Mouse (Mus musculus): ENCODE data around the gene Amigo1.

The Amigo1 gene

DNA sequence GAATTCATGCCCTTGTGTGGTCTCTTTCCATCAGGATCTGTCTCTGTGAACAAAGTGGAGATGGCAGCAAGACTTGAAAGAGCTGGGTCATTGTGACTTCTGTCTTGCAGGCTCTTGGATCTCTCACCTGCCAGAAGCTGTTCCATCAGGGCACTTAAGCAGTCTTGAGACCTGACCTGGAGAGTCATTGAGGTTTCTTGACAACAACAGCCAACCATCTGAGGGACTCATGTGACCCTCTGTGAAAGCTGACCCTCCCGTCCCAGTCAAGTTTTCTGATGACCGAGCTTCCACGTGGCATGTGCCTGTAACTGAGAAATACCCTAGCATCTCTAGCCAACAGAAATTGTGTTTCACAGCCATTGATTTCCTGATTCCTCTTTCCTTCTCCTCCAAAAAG, 1.4 kb upstream of the Amigo1 start:
- no peak for DNase-seq

DNA sequence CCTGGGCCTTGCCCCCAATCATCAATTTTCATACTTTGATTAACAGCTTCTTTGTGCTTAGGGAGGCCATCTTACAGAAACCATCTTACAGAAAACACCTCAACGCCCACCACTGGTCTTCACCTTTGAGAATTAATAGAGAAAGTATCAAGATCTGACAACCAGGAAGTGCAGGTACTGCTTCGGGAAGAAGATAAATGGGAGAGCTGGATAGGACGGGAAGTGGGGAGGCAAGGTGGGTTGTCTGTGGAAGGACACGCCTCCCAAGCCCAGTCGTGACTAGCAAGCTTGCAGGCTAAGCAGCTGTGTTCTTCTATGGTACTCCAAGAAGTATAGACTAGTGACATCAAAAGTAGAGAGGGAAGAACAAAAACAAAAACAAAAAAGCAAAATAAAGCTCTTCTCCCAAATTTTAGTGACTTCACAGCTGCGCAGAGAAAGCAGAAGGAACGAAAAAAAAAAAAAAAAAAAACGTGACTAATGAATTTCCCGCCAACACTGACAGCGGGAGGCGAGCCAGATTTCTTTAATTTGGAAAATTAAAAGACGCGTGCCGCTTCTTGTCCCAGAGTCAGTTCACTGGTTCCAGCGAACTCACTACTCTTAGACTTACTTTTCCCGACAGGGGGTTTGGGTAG, 556 bp upstream of the Amigo1 start:
- DNase-seq, result peak in 1 of 2 experiments; percentile 13

DNA sequence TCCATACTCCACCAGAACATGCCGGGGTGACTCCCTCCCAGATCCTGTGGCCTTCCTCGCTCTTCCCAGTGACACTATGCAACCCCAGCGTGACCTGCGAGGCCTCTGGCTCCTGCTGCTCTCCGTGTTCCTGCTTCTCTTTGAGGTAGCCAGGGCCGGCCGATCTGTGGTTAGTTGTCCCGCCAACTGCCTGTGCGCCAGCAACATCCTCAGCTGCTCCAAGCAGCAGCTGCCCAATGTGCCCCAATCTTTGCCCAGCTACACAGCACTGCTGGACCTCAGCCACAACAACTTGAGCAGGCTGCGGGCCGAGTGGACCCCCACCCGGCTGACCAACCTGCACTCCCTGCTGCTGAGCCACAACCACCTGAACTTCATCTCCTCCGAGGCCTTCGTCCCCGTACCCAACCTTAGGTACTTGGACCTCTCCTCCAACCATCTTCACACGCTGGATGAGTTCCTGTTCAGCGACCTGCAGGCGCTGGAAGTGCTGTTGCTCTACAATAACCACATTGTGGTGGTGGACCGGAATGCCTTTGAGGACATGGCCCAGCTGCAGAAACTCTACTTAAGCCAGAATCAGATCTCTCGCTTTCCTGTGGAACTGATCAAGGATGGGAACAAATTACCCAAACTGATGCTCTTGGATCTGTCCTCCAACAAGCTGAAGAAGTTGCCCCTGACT, 1.1 kb downstream of the Amigo1 start:
- DNase-seq, result peak; percentile 57 to 58

DNA sequence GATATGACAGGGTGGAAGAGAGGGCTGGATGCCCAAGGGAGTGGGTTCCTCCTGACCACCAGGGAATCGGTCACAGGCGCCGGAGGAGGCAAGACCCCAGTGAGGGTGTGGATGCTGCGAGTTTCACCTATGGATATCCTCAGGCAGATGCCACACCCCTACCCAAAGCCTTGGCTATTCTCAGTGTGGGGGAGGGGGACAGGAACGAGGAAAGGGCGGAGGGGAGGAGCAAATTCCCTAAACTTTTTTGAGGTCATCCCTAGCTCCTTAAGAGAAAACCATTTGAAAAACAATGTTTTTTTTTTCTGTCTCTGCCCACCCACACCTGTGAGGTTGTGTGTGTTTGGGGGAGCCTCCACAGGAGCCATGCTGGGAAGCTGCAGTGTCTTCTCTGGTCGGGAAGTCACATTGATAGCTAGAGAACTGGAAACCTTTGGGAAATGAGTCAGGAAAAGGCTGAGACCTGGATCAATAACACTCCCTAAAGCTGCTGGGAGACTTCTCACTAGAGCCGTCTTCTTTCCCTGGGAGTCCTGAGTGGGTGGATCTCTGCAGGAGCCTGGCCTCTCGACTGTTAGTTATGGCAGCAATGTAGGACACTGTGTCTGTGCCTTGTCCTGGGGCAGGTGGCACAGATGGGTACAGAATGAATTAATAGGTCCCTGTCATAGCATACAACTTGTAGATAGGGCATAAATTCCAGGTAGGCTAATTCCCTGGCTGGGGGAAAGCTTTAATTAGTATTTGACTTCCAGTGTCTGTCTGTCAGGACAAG, 2.8 kb downstream of the Amigo1 start:
- DNase-seq, result no peak

DNA sequence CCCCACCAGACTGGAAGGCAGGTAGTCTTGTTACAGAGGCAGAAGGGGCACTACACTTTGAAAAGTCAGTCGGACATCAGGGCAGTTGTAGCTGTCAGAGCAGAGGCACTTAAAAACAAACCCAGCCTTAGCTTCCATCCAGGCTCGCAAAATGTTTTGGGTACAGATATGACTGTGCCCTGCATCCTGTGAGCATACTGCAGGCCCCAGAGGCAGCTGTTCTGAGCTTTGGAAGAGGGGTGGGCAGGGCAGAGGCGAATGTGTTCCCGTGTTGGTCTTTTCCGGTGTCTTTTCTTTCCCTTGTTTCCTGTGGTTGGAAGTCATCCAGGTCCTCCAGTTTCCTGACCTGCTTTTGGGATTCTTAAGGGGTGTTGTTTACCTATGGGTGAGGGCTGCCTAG, 3.8 kb downstream of the Amigo1 start:
- no peak for DNase-seq

DNA sequence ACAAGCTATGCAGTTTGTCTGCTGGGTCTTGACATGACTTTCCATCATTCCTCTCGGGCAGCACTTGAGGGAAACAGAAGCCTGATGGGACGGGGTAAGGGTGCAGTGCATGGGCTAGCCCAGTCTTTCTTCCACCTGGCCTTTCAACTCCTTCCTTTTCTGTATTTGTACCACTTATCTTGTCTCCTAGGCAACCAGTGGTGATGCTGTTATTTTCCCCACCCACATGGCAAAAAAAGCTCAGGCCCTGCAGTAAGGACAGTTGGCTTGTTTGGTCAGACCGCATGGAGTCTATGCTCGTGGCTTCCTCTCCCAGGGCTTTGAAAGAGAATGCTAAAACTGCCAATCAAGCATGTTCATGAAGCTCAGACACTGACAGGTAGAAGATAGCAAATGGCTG, 7.6 kb downstream of the Amigo1 start:
- no peak for DNase-seq

DNA sequence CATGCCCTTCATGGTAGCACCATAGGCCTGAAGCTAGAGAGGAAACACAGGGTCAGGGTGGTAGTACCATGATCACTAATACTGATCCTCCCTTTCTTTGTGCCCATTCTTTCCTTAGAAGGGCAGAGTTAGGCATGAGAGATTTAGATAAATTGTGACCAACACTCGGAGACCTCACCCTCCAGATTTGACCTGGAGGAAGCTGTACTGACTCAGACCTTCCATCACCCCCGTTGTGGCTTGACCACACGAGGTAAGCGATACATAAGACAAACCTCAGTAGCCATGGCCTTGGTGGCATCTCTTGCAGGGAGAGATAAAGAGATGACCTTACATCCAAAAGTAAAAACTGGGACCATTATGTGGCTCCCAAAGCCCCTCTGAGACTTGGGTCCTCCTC, 9.2 kb downstream of the Amigo1 start:
- no peak for DNase-seq

DNA sequence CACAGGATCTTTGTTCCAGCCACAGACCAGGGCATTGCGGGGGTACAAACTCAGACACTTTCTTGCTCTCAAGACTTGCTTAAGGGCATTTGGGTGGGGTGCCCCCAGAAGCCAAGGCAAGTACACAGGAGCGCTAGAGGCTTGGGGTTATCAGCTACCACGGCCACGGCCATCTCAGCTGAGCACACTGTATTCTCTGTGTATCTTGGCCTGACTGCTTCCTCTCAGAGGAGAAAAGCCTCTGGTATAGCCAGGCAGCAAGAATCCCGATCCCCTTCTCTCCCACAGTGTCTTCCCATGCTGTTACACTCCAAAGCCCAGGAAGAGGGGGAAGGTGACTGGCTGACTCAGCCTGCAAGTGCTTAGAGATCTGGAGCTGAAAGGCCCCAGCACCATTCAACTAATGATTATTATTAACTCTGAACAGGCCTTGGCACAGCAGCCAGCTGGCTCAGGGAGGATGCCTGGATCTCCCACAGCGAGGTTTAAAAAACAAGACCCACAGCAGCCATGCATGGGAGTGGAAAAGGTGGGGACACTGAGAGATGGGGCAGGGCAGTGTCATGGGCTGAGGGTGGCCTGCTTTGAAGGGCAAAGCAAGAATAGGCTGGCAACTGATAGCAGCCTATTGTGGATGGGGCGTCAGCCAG, 9.9 kb downstream of the Amigo1 start:
- peak; percentile 71 to 72 for DNase-seq

DNA sequence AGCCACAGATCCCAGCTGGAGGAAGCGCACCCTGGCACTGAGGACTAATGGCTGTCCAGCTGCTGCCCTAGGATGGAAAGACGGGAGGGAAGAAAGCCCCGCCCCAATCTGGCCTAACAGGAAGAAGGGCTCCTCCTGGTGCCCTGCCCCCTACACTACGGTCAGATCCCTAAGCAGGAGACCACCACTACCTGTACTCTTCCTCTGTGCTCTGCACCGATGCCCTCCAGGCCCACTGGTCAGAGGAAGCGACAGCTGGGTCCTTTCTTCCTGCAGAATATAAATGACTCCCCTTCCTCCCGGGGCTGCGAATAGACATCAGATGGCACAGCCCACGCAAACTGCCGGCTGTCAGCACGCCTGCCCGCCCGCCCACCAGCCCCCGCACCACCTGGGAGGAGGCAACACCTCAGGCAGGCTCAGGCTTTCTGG, 10.9 kb downstream of the Amigo1 start:
- DNase-seq, result peak; percentile 87 to 88

DNA sequence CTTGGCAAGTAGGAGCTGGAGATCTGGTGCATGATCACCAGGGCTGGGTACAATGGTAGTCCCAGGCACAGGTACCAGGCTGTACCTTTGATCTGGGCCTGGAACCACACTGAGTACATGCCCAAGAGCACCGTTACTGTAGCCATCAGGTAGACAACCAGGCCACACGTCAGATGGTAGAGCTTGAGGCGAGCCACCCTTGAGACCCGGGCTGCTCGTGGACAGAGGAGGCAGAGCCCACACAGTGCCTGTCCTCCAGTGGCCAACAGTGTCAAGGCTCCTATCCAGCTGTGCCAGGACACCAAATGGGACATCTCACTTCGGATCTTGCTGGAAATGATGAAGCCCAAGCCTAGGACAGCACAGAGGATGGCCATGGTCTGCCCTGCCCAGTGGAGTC, 13.1 kb downstream of the Amigo1 start:
- no peak for DNase-seq

DNA sequence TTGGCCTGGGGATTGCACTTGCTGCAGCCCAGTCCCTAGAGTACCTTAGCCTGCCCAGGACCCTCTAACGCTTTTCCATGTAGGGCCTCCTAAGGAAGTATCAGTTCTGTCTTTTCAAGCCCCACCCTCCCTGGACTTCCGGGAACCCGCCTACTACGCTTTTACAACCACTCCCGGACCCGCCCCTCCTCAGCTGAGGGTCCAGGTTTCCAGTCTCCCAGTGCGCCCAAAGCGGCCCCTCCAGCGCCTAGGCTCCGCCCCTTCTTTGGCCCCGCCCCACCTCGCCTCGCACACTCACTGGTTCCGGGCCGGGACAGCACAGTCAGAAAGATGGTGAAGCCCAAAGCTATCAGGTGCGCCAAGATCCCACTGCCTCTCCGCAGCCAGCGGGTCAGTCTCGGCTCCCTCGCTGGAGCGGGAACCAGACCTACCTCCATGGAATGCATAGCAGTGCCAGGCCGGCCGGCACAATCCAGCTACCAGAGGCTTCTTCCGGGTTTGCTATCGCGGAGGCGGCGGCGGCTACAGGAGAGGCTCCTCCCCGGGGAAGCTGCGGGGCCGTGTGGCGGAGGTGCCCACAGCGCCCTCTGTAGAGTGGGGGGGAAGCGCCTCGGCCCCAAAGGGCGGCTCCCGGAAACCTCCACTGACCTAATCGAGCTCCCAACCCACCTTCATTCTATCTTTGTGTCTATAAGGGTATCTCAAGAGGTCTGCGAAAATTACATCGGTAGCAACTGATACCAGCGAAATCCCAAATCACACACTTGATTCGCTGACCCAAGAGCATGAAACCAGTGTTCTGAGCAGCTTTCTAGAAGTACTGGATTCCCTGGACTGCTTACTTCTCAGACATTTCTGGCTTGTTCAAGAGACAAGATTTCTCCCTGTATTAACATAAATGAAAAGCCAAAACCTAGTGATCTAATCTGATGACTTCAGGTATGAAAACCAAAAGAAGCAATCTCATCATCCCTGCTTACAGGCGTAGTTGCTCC, 14.5 kb downstream of the Amigo1 start, which contains the start of gene Cyb561d1:
TSS of gene Cyb561d1 (minus strand) at position 884 of the 995 bp plus-strand sequence.
- peak; percentile 91 to 93 for DNase-seq

DNA sequence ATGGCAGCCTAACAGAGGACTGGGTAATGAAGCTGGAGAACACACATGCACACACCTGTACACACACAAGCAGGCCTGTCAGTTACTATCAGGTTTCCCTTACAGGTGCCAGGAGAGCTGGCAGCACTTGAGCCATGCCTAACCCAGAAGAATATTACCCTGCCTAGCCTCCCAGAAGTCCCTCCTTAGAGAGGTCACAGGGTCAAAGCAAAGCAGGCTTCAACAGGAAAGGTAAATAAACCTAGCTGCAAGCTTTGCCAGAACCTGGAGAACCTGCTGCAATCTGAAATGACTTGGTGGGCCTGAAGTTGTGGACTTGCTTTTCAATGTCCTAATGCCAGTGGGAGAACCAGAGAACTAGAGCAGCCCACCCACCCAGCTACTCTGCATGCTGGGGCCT, 16.4 kb downstream of the Amigo1 start:
- no peak for DNase-seq

DNA sequence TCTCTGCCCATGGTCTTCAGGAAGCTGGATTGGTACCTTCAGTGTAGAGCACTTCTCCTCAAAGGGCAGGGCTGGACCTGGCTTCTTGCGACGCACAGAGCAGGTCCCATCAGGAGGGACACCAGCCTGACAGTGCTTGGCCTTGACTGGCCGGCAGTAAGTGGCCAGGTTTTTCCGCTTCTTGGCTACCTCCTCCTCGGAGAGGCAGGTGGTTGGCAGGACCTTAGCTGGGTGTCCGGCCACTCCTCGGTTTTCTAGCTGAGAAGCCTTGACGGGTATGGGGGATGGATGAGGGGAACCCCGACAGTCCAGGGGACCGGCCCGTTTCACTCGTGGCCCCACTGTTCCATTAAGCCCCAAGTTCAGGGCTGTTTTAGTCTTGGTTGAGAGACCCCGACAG, 17.1 kb downstream of the Amigo1 start:
- DNase-seq, result peak; percentile 47 to 49

DNA sequence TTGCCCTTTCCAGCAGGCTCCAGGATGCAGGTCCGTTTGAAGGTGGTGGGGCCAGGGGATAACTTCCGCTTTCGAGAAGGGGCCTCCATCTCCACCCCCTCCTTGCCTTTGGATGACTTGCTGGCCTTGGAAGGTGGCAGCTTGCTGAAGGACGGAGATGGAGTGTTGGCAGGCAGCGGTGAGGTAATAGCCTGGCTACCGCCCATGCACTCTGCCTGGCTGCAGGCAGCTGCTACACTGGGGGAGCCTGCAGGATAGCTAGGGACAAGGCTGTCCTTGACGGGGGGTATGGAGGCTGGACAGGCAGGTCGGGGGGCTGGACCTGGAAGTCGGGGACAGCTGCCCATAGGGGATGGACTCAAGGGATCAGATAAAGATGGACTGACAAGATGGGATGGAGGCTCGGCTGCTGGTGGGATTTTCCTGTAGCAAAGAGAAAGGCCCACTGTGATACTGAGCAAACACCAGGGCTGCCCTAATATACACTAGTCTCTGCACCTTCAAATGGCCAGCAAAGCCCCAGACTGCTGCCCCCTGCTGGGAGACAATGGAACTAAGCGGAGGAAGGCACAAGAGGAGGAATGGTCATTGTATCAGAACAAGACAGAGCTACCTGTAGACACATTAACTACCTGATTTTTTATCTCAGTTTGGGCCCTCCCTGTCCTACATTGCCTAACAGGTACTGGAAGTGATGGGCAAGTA, 17.6 kb downstream of the Amigo1 start:
- DNase-seq, result peak; percentile 92 to 94

DNA sequence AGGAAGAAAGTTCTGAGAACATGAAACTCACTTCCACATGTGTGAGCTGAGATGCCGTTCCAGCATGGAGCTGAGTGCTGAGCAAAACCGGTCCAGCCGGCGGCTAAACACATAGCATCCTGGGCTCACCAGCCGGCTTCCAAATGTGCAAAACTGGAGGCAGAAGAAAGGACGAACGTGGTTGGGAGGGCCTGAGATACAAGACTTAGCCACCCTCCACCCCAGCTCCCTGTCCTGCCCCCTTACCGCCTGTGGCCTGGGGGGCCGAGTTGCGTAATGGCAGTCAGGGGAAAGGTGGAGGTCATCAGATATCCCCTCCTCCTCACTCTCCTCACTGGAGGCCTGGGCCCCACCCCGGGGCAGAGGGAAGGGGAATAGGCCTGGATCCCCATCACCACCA, 18.3 kb downstream of the Amigo1 start:
- no peak for DNase-seq

DNA sequence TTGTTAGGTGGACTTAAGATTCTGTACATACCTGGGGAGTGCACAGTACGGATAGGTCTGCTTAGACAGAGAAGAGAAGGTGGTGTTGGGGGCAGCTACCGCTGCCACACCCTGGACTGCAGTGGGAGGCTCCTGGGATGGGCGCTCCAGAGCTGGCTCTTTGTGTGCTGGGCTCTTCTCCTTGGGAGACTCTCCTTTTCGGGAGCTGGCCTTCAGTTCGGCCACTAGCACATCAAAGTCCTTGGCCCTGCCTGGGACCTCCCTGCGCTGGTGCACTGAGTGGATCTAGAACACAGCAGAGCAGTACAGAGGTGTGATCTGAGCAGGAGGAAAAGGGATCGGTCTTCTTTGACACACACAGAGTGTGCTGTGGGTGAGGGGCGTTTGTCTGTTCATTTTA, 19.5 kb downstream of the Amigo1 start:
- no peak for DNase-seq

DNA sequence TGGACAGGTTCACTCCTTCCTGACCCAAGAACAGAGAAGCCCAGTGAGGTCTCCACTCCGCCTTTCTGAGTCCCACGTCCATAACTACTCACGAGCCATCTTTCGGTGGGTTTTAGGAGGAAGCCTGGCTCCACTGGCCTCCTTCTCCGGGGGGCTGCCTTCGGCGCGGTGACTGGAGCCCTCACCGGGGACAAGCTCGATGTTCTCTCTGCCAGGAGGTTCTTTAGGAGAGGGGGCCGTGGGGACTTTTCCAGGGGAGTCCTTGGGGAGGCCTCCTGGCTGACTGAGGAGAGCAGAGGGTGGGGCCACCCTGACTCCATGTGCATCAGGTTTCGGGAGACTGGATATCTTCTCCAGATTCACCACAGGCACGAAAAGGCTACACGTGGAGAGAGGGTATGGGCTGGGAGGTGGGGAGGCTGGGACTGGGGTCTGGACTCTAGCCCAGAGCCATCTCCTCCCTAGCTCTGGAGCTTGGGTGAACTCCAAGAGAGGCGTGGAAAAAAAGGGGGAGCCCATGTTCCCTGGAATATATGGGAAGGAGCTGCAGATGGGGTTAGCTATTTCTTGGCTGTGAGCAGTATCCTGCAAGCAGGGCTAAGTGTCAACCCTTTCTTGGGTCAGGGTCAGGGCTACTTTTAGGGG, 20.7 kb downstream of the Amigo1 start:
- peak; percentile 74 to 86 for DNase-seq

DNA sequence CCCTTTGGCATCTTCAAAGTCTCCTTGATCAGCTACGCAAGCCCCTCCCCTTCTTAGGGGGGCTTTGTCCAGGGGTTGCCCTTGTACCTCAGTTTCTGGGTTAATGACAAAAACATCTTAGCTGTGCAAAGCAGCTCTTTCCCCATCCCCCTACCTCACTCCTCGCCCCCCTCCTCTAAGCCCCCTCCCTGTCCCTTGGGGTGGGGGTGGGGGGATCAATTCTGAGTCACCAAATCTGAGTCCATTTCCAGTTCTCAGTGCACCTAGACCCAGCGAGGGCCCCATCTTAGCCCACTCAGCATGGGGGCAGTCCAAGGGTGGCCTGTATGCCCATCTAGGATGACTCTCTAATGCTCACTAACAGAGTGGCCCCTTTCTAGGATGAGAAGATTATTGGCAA, 22.9 kb downstream of the Amigo1 start:
- peak in 1 of 2 experiments; percentile 47 for DNase-seq

DNA sequence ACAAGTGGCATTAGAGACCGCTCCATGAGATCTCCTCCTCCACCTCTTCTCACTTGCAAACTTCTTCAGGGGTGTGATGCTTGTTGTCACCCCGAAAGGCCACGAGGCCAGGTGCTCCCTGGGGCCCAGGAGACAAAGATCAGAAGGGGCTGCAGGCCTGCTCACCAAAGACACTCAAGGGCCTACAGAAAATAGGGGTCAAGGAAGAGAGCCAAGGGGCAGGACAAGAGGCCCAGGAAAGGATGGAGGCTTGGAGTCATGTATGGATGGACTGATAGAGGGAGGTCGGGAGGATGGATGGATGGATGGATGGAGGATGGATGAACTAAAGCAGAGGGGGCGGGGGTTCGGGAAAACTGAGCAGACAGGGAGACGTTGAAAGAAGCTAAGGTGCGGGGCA, 23.4 kb downstream of the Amigo1 start:
- no peak for DNase-seq

DNA sequence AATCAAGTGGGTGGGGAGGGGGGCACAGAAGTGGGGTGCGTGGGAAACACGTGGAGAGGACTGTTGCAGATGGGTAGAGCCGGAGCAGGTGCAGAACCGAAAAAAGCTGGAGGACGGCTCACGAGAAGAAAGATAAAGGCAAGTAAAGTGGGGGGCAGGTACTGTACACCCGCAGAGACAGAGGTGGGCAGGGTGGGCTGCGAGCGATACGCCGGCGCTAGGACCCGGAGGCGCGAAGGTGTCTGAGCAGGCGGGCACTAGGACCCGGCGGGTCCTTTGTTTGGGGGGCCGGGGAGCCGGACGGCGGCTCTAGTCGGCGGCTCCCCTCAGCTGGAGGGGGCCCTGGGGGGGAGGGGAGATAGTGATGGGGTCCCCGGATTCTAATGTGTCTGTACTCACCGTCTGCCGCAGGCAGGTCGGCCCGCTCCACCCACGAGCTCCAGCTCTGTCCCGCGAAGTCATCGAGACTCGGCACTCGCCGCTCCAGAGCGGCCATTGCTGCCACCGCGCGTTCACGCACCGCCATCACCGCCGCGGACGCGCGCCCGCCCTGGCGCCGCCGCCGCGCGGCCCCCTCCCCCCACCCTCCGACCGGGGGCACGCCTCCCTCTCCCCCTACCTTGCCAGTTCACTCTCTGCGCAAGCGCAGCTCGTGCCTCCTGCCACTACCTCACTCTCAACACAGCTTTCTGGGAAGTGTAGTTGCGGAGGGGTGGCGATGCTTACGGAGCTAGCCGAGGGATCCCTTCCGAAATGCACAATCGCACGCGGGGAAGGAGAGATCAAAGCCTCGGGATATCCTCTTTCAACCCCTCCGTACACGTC, 24.0 kb downstream of the Amigo1 start:
- DNase-seq, result peak; percentile 94 to 97
